In genomic region chr13:81803713-81804112, GRCm38 (mm10) we compare ENCODE assay signal across 19 mouse cellular contexts. TPM values are rescaled to one million over a fixed set of nuclear protein-coding genes. Genes with fewer than 3 reads are reported as not detected.
DNase-seq lines count a peak whose midpoint lies in the region; ATAC-seq lines count a peak whose summit lies in the region.
"Had no signal": no experiment of that assay in that cellular context is flagged by ENCODE, and none has a peak within 500 bp of the region (broad histone marks: within the 10 kb centered on the region; RNA-seq: fewer than 3 reads in every experiment).

No protein-coding gene starts in this region.

- no peak overlapping the region for H3K27ac ChIP-seq in midbrain, embryonic 11.5 days (ENCODE audit: low read depth, low read length)
- no peak overlapping the region for H3K27ac ChIP-seq in midbrain, embryonic 16.5 days (ENCODE audit: low read length)
- H3K27ac ChIP-seq: embryonic facial prominence, embryonic 10.5 days; embryonic facial prominence, embryonic 12.5 days had no signal

- ATAC-seq in midbrain, embryonic 11.5 days (ENCODE audit: low FRiP score), result no peak
- no peak for ATAC-seq in midbrain, embryonic 16.5 days
- peak; percentile 20; the same call in 1 of the 2 replicates for ATAC-seq in megakaryocyte progenitor cell, adult 5-6 weeks (replicated peaks; ENCODE audit: poor library complexity)
- ATAC-seq: activated CD4-positive, CD25-positive, alpha-beta regulatory T cell, adult 4 months; forebrain, embryonic 14.5 days; forebrain, embryonic 16.5 days; Patski had no signal

- no peaks in the 10 kb centered on the region for H3K36me3 ChIP-seq in midbrain, embryonic 11.5 days (ENCODE audit: control insufficient read depth, insufficient read depth, low read length)
- H3K36me3 ChIP-seq in midbrain, embryonic 16.5 days (ENCODE audit: control insufficient read depth, insufficient read depth, low read length), result no peaks in the 10 kb centered on the region
- H3K36me3 ChIP-seq: embryonic facial prominence, embryonic 10.5 days; embryonic facial prominence, embryonic 12.5 days had no signal

- no peak overlapping the region for H3K4me2 ChIP-seq in midbrain, embryonic 11.5 days
- H3K4me2 ChIP-seq in midbrain, embryonic 16.5 days (ENCODE audit: low read length), result no peak overlapping the region
- H3K4me2 ChIP-seq: embryonic facial prominence, embryonic 12.5 days had no signal

- H3K4me3 ChIP-seq in midbrain, embryonic 11.5 days (ENCODE audit: low read depth, low read length), result no peak overlapping the region
- H3K4me3 ChIP-seq in midbrain, embryonic 16.5 days (ENCODE audit: low read depth, low read length), result no peak overlapping the region
- H3K4me3 ChIP-seq: embryonic facial prominence, embryonic 10.5 days; embryonic facial prominence, embryonic 12.5 days had no signal

- H3K9ac ChIP-seq in midbrain, embryonic 11.5 days (ENCODE audit: low read length), result no peak overlapping the region
- no peak overlapping the region for H3K9ac ChIP-seq in midbrain, embryonic 16.5 days (ENCODE audit: low read depth, low read length)
- H3K9ac ChIP-seq: embryonic facial prominence, embryonic 12.5 days had no signal

- no peaks in the 10 kb centered on the region for H3K9me3 ChIP-seq in midbrain, embryonic 11.5 days (ENCODE audit: control insufficient read depth, low read length)
- H3K9me3 ChIP-seq in midbrain, embryonic 16.5 days (replicated peaks; ENCODE audit: control insufficient read depth, low read length, poor library complexity, severe bottlenecking), result no peaks in the 10 kb centered on the region
- H3K9me3 ChIP-seq: embryonic facial prominence, embryonic 10.5 days; embryonic facial prominence, embryonic 12.5 days had no signal

- DNase-seq in midbrain, embryonic 11.5 days (ENCODE audit: low spot score, missing footprints), result peak; percentile 19
- no peak for DNase-seq in spleen, postnatal 4 days (ENCODE audit: low spot score in 2 of 2)
- DNase-seq in kidney, adult 8-10 months, result no peak
- DNase-seq: adrenal gland, adult 8-10 months; adrenal gland, postnatal 14 days; adrenal gland, postnatal 36 days; cerebellum, adult 11-12 months; cerebellum, adult 2 months; cerebellum, adult 9-10 months; cerebellum, postnatal 10 days; cerebellum, postnatal 25 days had no signal

- H3K27me3 ChIP-seq in midbrain, embryonic 11.5 days (ENCODE audit: control insufficient read depth, insufficient read depth, low read length), result no peaks in the 10 kb centered on the region
- H3K27me3 ChIP-seq in midbrain, embryonic 16.5 days (ENCODE audit: control insufficient read depth, insufficient read depth, low read depth, low read length), result no peaks in the 10 kb centered on the region
- H3K27me3 ChIP-seq: embryonic facial prominence, embryonic 12.5 days; Patski had no signal

- no peaks in the 10 kb centered on the region for H3K4me1 ChIP-seq in midbrain, embryonic 11.5 days (ENCODE audit: control insufficient read depth, insufficient read depth, low read length)
- H3K4me1 ChIP-seq in midbrain, embryonic 16.5 days (ENCODE audit: control insufficient read depth, insufficient read depth, low read length), result no peaks in the 10 kb centered on the region
- H3K4me1 ChIP-seq: embryonic facial prominence, embryonic 10.5 days; embryonic facial prominence, embryonic 12.5 days had no signal

- 91% methylated on average over 4 of the region's 4 CpGs for WGBS in midbrain, embryonic 11.5 days
- WGBS in midbrain, embryonic 16.5 days, result 92% methylated on average over 4 of the region's 4 CpGs

RNA-seq across cellular contexts. Expression of gene Cetn3, which starts 20.8 kb away (rescaled TPM):
- 279 and 302 TPM in 2 replicates for polyA plus RNA-seq in midbrain, embryonic 11.5 days (2014; fragmentation: Nextera tagmentation; extraction: Ambion mirVana)
- polyA plus RNA-seq in midbrain, embryonic 16.5 days (2015; fragmentation: Nextera tagmentation; extraction: Ambion mirVana), result 208 and 218 TPM in 2 replicates
- total RNA-seq in megakaryocyte progenitor cell, adult 5-6 weeks (2015), result 207 and 221 TPM in 2 replicates
- total RNA-seq in megakaryocyte progenitor cell, adult 5-6 weeks (2017), result 388 and 505 TPM in 2 replicates
